Mouse (Mus musculus): ENCODE measurements at regions not wholly inside any gene's neighbourhood (a gene's known extent, or its start where the extent isn't known, plus 50 kb on each side); places are given as distances from the start of the nearest gene placed in this dataset.

DNA sequence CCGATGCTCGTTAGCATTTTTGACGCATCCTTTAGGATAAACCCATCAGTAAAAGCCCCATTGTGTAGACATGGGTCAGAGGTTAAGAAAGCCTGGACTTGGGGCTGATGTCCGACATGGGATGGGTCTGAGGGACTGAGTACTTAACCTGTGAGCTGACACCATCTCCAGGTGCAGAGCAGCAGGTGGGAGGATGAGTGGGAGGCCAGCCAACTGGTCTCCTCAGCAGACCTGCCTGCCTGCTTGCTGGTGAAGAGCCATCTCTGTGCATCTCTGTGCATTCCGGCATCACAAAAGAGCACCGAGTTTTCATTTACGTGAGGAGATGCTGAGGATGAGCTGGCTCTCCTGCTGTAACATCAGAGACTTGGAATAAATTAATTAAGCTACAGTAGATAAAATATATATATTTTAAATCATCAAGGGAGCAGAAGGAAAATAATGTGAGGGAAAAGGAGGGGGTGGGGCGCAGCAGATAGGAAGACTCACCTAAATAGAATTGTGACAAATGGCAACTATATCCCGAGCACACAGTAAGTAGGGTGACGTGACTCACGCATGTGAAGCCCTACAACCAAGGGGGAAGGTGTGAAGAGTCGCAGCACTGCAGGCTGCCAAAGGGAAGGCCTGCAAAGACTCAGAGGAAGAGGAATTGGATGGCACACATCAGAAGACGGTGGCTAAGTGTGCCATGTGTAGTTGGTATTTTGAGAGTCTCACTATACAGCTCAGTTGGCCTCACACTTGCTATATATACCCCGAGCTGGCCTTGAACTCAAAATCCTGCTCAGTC, 118.5 kb upstream of the Ces5a start:
- Histone ChIP-seq H3K4me2 (replicated peaks) (no peak overlapping the region), H3K4me1 (no peaks in the 10 kb centered on the region), H3K36me3 (no peaks in the 10 kb centered on the region), H3K27ac (no peak overlapping the region), H3K9me3 (no peaks in the 10 kb centered on the region), H3K27me3 (no peaks in the 10 kb centered on the region), H3K9ac (no peak overlapping the region), H3K4me3 (no peak overlapping the region)
- WGBS: 72% methylated on average over 14 of the region's 14 CpGs
- ATAC-seq (ENCODE audit: insufficient number of reproducible peaks, insufficient read depth, low FRiP score, low TSS enrichment): no peak

DNA sequence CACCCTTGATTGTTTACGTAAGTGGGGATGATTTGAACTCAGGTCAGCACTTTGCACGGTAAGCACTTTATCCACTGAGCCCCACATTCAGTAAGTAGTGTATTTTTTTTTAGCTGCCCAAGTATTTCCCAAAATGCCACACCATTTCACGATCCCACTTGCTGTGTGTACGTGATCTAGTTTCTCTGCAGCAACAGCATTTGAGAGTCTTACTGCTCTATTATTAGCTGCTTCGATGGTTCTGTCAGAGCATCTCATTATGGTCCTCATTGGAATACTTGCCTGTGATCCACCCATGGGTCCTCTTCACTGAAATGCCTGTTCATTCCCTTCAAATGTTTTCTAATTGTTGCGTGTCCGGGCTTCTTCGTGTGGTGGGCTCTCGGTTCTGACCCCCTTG, 120.1 kb upstream of the Ces5a start:
- Histone ChIP-seq H3K27ac (no peak overlapping the region), H3K4me1 (no peaks in the 10 kb centered on the region), H3K27me3 (no peaks in the 10 kb centered on the region), H3K36me3 (no peaks in the 10 kb centered on the region), H3K4me2 (replicated peaks) (no peak overlapping the region), H3K9ac (no peak overlapping the region), H3K4me3 (no peak overlapping the region), H3K9me3 (no peaks in the 10 kb centered on the region)
- WGBS: 92% methylated on average over 9 of the region's 9 CpGs
- no peak for ATAC-seq (ENCODE audit: insufficient number of reproducible peaks, insufficient read depth, low FRiP score, low TSS enrichment)

DNA sequence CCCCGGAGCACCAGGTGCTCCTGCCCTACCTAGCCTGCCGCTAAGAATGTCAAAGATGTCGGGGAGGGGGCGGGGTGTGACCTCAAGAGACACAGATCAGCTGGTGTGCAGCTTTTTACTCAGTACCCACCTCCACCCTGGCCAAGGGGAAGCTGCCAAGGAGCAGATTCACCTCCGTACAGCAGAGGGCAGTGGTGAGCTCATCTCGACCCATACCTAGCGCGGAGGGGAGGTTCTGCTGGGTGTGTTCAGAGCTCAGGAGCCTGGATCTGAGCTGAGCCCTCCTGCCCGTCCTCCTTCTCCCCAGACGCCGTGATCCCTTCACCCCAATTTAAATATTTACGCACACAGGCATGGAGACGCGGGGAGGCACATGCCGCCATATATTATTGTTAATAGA, 126.1 kb upstream of the Ces5a start:
- H3K9ac ChIP-seq: peak overlapping the region; percentile 24; the same call in 1 of the 2 replicates
- H3K36me3 ChIP-seq: no peaks in the 10 kb centered on the region
- H3K4me1 ChIP-seq: 0 out of 2 replicates have a peak, but pooled peaks cover 4% of the 10 kb centered on the region
- no peaks in the 10 kb centered on the region for H3K9me3 ChIP-seq
- peak overlapping the region; percentile 48 for H3K4me2 ChIP-seq (replicated peaks)
- no peak overlapping the region for H3K27ac ChIP-seq
- H3K27me3 ChIP-seq: no peaks in the 10 kb centered on the region
- ATAC-seq (ENCODE audit: insufficient number of reproducible peaks, insufficient read depth, low FRiP score, low TSS enrichment): peak; percentile 81
- peak overlapping the region; percentile 23 for H3K4me3 ChIP-seq
- 5% methylated on average over 15 of the region's 15 CpGs for WGBS

DNA sequence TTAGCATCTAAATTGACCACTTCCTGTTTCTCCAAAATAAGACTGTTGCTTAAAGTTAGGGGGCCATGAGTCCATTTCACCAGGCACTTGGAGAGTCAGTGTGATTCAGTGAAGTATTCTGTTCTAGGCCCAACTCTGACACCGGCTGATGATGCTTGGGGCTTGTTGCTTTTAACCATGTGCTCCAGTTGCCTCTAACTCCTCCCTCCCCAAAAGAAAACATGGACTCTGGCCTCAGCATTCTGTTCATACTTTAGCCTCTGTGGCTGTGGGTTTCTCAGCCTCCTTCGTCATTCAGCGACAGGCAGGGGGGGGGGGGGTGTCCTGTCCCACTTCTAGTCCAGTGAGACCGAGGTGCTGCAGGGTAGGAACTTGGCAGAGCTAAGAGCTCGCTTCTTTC, 126.6 kb upstream of the Ces5a start:
- H3K36me3 ChIP-seq: no peaks in the 10 kb centered on the region
- no peaks in the 10 kb centered on the region for H3K9me3 ChIP-seq
- peak overlapping the region; percentile 48 for H3K4me2 ChIP-seq (replicated peaks)
- 0 out of 2 replicates have a peak, but pooled peaks cover 4% of the 10 kb centered on the region for H3K4me1 ChIP-seq
- 56% methylated on average over 5 of the region's 5 CpGs for WGBS
- H3K27ac ChIP-seq: no peak overlapping the region
- H3K4me3 ChIP-seq: peak overlapping the region; percentile 23; the same call in 1 of the 2 replicates
- H3K27me3 ChIP-seq: no peaks in the 10 kb centered on the region
- no peak for ATAC-seq (ENCODE audit: insufficient number of reproducible peaks, insufficient read depth, low FRiP score, low TSS enrichment)
- no peak overlapping the region for H3K9ac ChIP-seq

DNA sequence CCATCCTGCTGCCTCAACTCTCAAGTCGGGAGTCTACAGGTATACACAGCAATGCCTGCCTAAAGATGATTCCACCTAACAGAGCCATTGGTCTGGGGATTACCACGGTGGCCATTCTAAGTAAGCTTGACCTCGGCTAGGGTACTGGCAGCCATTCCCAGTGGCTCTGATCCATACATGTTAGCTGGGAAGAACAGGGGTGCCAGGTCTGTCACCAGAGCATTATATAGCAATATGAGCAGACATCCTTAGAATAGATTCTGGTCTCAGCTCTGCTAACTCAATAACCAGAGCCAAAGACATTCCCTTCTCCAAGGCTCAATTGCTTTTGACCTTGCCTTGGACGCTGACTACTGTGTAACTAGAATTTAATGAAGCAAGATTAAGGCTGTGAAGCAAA, 128.2 kb upstream of the Ces5a start:
- Histone ChIP-seq H3K27me3 (no peaks in the 10 kb centered on the region), H3K9me3 (no peaks in the 10 kb centered on the region), H3K4me2 (replicated peaks) (no peak overlapping the region), H3K27ac (no peak overlapping the region), H3K36me3 (no peaks in the 10 kb centered on the region), H3K4me1 (0 out of 2 replicates have a peak, but pooled peaks cover 4% of the 10 kb centered on the region), H3K4me3 (no peak overlapping the region), H3K9ac (no peak overlapping the region)
- ATAC-seq (ENCODE audit: insufficient number of reproducible peaks, insufficient read depth, low FRiP score, low TSS enrichment): no peak
- WGBS: 85% methylated on average over 4 of the region's 4 CpGs

DNA sequence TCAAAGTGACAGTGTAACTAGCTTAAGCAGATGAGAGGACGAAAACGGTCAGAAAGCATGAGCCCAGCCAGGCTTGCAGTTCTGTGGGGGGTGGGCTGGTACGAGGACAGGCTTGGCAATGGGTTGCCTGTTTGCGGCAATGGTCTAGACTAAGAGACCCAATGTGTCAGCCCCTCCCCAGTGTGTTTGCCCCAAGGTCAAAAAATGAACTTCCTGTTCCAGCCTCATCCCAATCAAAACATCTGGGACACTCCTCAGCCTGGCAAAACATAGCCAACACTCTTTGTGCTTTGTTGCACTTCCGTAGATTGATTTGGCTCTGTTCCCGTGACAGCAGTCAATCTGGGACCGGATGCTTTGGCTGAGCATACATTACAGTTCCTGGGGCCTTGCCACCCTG, 132.7 kb upstream of the Ces5a start:
- H3K4me1 ChIP-seq: no peaks in the 10 kb centered on the region
- ATAC-seq (ENCODE audit: insufficient number of reproducible peaks, insufficient read depth, low FRiP score, low TSS enrichment): no peak
- H3K9me3 ChIP-seq: no peaks in the 10 kb centered on the region
- H3K4me2 ChIP-seq (replicated peaks): no peak overlapping the region
- no peak overlapping the region for H3K27ac ChIP-seq
- H3K36me3 ChIP-seq: no peaks in the 10 kb centered on the region
- WGBS: 27% methylated on average over 7 of the region's 7 CpGs
- no peak overlapping the region for H3K9ac ChIP-seq
- H3K4me3 ChIP-seq: no peak overlapping the region
- H3K27me3 ChIP-seq: no peaks in the 10 kb centered on the region

DNA sequence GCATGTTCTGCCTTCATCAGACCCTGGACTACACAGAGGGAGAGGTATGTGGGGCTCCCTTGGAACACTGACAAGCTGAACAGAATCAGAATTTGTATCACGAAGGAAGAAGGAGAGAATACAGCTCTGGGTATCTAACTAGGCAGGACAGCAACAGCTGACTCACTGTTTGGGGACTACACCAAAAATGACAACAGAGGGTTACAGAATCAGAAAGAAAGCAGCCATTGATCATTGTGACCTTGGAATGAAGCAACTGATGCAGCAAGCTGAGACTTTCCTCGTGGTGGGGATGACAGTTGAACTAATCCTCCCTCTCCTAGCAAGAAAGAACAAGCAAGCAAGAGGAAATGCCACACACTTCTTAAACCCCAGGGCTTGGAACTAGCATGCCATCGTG, 135.0 kb upstream of the Gnao1 start:
- no peak overlapping the region for H3K9ac ChIP-seq
- H3K4me1 ChIP-seq: no peaks in the 10 kb centered on the region
- no peaks in the 10 kb centered on the region for H3K27me3 ChIP-seq
- no peak overlapping the region for H3K27ac ChIP-seq
- H3K36me3 ChIP-seq: no peaks in the 10 kb centered on the region
- ATAC-seq (ENCODE audit: insufficient number of reproducible peaks, insufficient read depth, low FRiP score, low TSS enrichment): no peak
- no peak overlapping the region for H3K4me2 ChIP-seq (replicated peaks)
- no peaks in the 10 kb centered on the region for H3K9me3 ChIP-seq
- WGBS: 63% methylated on average over 3 of the region's 3 CpGs
- H3K4me3 ChIP-seq: no peak overlapping the region

DNA sequence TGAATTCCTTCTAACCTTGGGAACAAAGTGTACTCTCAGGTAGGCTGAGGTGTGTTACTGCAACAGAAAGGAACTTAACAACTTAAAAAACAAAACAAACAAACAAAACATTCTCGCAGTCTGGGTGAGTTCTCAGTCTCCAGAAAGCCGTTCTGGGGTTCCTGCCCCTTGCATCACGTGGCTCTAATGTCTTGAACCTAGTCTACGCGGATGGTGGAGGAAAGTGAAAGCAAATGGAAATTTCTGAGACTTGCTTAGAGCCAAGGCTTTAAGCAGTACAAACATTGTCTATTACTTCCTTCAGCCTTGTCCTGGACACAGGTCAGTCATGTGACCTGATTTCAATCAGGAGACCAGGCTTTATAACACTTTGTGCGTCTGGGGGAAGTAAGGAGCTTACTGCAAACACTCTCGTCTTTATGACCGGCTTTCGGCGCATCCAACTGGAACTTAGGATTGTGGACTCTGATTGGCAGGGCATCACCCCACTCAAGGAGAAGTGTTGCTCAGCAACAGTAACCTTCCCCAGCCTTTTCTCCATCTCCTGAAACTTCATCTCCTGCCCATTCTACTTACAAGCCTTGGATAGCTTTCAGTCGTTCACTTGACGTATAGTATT, 125.9 kb upstream of the Gnao1 start:
- no peaks in the 10 kb centered on the region for H3K27me3 ChIP-seq
- ATAC-seq (ENCODE audit: insufficient number of reproducible peaks, insufficient read depth, low FRiP score, low TSS enrichment): no peak
- H3K27ac ChIP-seq: no peak overlapping the region
- no peak overlapping the region for H3K9ac ChIP-seq
- H3K9me3 ChIP-seq: peaks cover 3% of the 10 kb centered on the region; the same call in 1 of the 2 replicates
- H3K4me1 ChIP-seq: no peaks in the 10 kb centered on the region
- WGBS: 85% methylated on average over 12 of the region's 12 CpGs
- H3K4me3 ChIP-seq: no peak overlapping the region
- no peak overlapping the region for H3K4me2 ChIP-seq (replicated peaks)
- no peaks in the 10 kb centered on the region for H3K36me3 ChIP-seq

DNA sequence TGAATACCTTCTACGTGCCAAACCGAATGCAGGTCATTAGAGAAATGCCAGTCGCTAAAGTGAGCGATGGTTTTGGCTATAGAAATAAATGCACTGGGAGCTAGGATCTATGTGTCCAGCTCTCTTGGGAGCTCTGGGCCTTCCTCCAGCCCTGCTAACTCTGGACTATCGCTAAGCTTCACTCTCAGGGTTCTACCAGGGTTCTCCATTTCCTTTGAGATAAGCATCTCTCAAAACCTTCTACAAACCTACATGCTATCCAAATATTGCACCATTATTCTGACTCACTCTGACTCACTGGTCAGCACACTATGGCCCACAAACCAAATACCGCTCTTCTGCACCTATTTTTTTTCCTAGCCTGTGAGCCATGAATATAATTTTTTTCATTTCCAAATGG, 125.4 kb upstream of the Gnao1 start:
- no peak overlapping the region for H3K4me3 ChIP-seq
- H3K36me3 ChIP-seq: no peaks in the 10 kb centered on the region
- peaks cover 3% of the 10 kb centered on the region; the same call in 1 of the 2 replicates for H3K9me3 ChIP-seq
- H3K4me1 ChIP-seq: no peaks in the 10 kb centered on the region
- H3K27me3 ChIP-seq: no peaks in the 10 kb centered on the region
- no peak for ATAC-seq (ENCODE audit: insufficient number of reproducible peaks, insufficient read depth, low FRiP score, low TSS enrichment)
- no peak overlapping the region for H3K27ac ChIP-seq
- 96% methylated on average over 6 of the region's 6 CpGs for WGBS
- no peak overlapping the region for H3K9ac ChIP-seq
- no peak overlapping the region for H3K4me2 ChIP-seq (replicated peaks)

DNA sequence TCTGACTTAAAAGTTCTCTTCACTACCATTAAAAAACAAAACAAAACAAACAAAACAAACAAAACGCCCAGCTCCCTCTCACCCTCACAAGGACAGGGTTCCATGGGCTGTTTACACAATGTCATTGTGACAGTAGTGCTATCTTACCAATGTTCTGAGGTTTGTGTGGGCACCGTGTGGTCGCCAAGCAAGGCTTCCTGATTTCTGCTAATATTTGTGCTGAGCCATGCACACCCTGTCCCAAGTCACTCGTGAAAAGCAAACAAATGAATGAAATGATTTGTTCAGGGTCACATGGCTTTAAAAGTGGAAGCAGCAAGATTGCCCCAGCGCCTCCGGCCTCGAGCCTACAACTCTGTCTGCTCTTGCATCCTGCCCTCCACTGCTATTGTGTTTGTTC, 120.9 kb upstream of the Gnao1 start:
- Histone ChIP-seq H3K9me3 (no peaks in the 10 kb centered on the region), H3K27ac (no peak overlapping the region), H3K9ac (no peak overlapping the region), H3K4me3 (no peak overlapping the region), H3K27me3 (no peaks in the 10 kb centered on the region), H3K4me1 (no peaks in the 10 kb centered on the region), H3K36me3 (no peaks in the 10 kb centered on the region), H3K4me2 (replicated peaks) (no peak overlapping the region)
- 66% methylated on average over 7 of the region's 7 CpGs for WGBS
- no peak for ATAC-seq (ENCODE audit: insufficient number of reproducible peaks, insufficient read depth, low FRiP score, low TSS enrichment)

DNA sequence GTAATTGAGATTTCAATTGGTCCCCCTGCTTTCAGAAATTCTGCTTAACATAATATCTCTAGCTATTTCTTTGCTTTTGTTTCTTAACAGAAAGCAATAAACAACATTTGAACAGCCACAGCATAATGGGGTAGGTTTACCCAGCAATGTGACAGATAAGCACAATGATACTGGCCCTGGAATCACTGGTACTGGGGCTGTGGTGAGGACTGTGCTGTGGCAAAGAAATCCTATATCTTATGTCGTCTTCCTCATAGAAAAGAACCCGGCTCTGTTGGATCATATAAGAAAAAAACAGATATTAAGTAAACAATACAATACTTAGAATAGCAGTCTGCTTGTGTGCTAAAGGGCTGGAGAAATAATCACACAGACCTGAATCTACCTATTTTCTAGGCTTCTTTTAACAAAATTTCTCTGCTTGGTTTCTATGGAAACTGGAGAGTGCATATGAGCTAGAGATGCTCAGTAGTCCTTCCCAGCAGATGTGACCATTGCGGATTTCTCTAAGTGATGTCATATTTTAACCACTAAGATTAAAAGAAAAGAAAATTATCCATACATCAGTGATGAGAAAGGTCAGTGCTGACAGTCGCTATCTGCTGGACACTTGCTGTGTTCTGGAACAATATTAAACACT, 119.8 kb upstream of the Gnao1 start:
- Histone ChIP-seq H3K36me3 (no peaks in the 10 kb centered on the region), H3K9me3 (no peaks in the 10 kb centered on the region), H3K4me2 (replicated peaks) (no peak overlapping the region), H3K4me1 (no peaks in the 10 kb centered on the region), H3K4me3 (no peak overlapping the region), H3K27me3 (no peaks in the 10 kb centered on the region), H3K27ac (no peak overlapping the region), H3K9ac (no peak overlapping the region)
- WGBS: 77% methylated on average over 4 of the region's 4 CpGs
- ATAC-seq (ENCODE audit: insufficient number of reproducible peaks, insufficient read depth, low FRiP score, low TSS enrichment): no peak

DNA sequence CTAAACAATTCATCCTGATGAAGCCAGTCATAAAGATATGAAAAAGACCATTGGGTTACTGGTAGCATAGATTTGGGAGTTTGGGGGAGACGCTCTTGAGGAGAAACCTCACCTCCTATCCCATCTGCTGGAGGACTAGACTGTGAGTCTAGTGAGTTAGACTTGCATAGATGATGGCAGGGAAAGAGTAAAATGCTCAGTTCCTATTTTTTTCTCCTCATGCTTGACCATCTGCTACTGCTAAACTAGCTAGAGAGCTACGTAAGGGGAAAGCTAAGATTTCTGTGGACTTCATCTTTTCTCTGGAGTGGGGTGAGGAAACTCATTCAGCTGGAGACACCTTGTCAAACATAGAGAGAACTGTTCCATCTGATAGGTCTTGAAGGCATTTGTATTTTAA, 118.4 kb upstream of the Gnao1 start:
- Histone ChIP-seq H3K4me2 (replicated peaks) (no peak overlapping the region), H3K36me3 (no peaks in the 10 kb centered on the region), H3K27me3 (no peaks in the 10 kb centered on the region), H3K27ac (no peak overlapping the region), H3K9me3 (no peaks in the 10 kb centered on the region), H3K9ac (no peak overlapping the region), H3K4me3 (no peak overlapping the region), H3K4me1 (no peaks in the 10 kb centered on the region)
- no peak for ATAC-seq (ENCODE audit: insufficient number of reproducible peaks, insufficient read depth, low FRiP score, low TSS enrichment)
- WGBS: 93% methylated on average over 2 of the region's 2 CpGs

All from embryonic facial prominence, embryonic 12.5 days (tissue).